Mouse (Mus musculus): Measurements from ENCODE around the gene Cdhr1. TPM values are rescaled to one million over a fixed set of nuclear protein-coding genes. Genes with fewer than 3 reads are reported as not detected.
"Not testable (repeated sequence)": the region's sequence is repeated elsewhere in the genome, so short reads cannot be mapped to it uniquely, and the experiment has no call there.

The Cdhr1 gene
- not detected in 2 replicates for polyA plus RNA-seq (2015; fragmentation: Nextera tagmentation; extraction: Ambion mirVana)

DNA sequence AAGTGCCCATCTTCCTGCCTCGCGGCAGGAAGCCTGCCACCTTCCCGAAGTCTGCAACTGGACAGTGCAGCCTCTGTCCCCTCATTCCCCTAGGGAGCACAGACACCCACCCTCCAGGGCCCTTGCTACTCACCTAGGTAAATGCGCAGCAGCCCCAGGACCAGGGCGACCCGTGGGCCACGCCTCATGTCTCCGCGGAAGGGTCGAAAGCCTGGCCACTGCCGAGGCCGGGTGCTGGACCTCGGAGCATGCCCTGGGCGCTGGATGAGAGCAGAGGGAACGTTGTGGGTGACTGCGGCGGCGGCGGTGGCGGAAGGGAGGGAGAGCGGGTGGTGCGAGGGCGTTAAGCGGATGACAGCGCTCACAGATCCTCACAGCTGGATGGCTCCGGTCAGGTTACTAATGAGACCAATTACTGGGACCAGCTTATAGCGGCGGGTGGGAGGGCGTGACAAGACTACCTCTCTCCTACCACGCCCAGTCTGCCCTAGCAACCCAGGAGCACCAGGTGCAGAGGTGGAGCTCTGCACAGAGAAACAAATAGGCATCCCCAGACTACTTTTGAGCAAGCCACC is at the start of gene Cdhr1:
Cdhr1 (minus strand) TSS at position 392 of the 575 bp plus-strand sequence.
- H3K27me3 ChIP-seq: peaks cover 35% of the 10 kb centered on the region
- peak within 1 kb of the TSS; percentile 13; the same call in 1 of the 2 replicates for H3K4me2 ChIP-seq
- no peak within 1 kb of the TSS for H3K9ac ChIP-seq
- H3K9me3 ChIP-seq (replicated peaks): no peaks in the 10 kb centered on the region
- no peak within 1 kb of the TSS for H3K4me3 ChIP-seq (replicated peaks)
- WGBS (ENCODE audit: insufficient replicate concordance): 2% methylated on average over 30 of the region's 30 CpGs
- ATAC-seq (ENCODE audit: insufficient read depth): no peak
- H3K27ac ChIP-seq (replicated peaks): no peak within 1 kb of the TSS
- no peaks in the 10 kb centered on the region for H3K36me3 ChIP-seq (replicated peaks)
- H3K4me1 ChIP-seq (replicated peaks): no peaks in the 10 kb centered on the region

DNA sequence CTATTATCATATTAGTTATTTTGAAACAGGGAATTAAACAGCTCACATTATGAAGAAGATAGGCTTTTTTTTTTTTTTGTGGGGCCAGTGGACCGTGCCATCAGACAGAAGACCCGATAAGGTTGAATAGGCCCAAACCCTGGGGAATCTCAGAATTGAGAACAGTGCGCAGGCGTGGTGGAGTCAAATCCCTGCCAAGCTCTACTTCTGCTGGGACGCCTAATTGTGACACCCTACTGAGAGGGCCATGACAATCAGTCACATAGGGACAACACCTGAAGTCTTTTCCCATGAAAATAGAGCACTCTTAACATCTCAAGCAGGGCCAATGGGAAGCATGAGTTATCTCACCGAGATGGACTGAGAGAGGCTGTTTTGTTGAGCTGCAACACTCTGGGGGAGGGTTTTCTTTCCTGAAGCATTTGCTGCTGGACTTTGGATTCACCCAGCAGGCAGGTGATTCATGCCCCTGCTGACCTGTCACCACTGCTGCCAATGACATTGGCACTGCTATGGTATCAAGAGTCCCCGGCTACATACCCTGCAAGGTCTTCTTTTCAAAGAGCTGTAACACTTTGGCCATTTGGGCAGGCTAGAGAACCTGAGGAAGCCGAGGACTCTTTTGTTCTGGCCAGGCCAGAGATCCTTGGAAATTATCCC is 41.0 kb upstream of the Cdhr1 start:
- WGBS (ENCODE audit: insufficient replicate concordance): 70% methylated on average over 8 of the region's 8 CpGs
- H3K27ac ChIP-seq (replicated peaks): no peak overlapping the region

DNA sequence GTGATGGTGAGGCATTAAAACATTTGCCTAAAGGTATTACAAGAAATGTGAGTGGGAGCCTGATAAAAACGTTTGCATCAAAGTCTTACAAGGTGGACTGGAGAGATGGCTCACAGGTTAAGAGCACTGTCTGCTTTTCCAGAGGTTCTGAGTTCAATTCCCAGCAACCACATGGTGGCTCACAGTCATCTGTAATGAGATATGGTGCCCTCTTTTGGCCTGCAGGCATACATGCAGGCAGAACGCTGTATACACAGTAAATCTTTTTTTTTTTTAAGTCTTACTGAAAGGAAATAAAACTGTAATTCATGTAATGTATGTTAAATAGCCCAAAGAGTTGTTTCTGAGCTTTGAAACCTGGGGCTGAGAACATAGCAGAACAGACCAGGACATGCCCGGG is 39.4 kb upstream of the Cdhr1 start:
- not testable (repeated sequence) for H3K4me3 ChIP-seq (replicated peaks); H3K4me2 ChIP-seq; H3K27ac ChIP-seq (replicated peaks); ATAC-seq (ENCODE audit: insufficient read depth); H3K9ac ChIP-seq; H3K27me3 ChIP-seq; H3K9me3 ChIP-seq (replicated peaks)
- 71% methylated on average over 3 of the region's 3 CpGs for whole genome bisulfite sequencing (ENCODE audit: insufficient replicate concordance)
- peaks cover 10% of the 10 kb centered on the region for H3K4me1 ChIP-seq (replicated peaks)
- peaks cover 10% of the 10 kb centered on the region for H3K36me3 ChIP-seq (replicated peaks)

More for the DNA sequence above, 41.0 kb upstream of the Cdhr1 start:
- H3K4me3 ChIP-seq (replicated peaks): no peak overlapping the region
- no peaks in the 10 kb centered on the region for H3K27me3 ChIP-seq
- no peak overlapping the region for H3K9ac ChIP-seq
- no peaks in the 10 kb centered on the region for H3K9me3 ChIP-seq (replicated peaks)
- no peaks in the 10 kb centered on the region for H3K36me3 ChIP-seq (replicated peaks)
- ATAC-seq (ENCODE audit: insufficient read depth): no peak
- no peak overlapping the region for H3K4me2 ChIP-seq
- H3K4me1 ChIP-seq (replicated peaks): 0 out of 2 replicates have a peak, but pooled peaks cover 3% of the 10 kb centered on the region

DNA sequence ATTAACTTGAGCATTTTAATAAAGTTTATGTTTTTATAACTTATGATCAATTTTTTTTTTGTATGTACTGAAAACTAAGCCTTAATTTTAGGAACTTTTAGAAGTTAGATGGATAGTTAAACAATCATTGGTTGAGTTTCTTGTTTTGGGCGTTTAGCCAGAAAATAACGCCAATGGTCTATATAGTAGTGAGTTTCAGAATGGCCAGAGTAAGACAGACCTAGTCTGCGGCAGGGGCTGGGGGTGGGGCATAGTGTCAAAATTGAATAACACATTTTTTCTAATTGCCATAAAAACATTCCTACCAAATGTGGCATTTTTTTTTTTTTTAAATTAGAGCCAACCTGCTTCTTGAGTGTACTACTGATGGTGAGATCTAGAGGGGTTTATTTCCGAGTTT is 38.0 kb upstream of the Cdhr1 start:
- H3K4me3 ChIP-seq (replicated peaks): no peak overlapping the region
- peaks cover 10% of the 10 kb centered on the region for H3K4me1 ChIP-seq (replicated peaks)
- H3K9me3 ChIP-seq (replicated peaks): no peaks in the 10 kb centered on the region
- 62% methylated on average over 4 of the region's 4 CpGs for WGBS (ENCODE audit: insufficient replicate concordance)
- ATAC-seq (ENCODE audit: insufficient read depth): no peak
- H3K9ac ChIP-seq: no peak overlapping the region
- H3K27ac ChIP-seq (replicated peaks): no peak overlapping the region
- H3K4me2 ChIP-seq: peak overlapping the region; percentile 75
- no peaks in the 10 kb centered on the region for H3K27me3 ChIP-seq
- peaks cover 24% of the 10 kb centered on the region for H3K36me3 ChIP-seq (replicated peaks)

DNA sequence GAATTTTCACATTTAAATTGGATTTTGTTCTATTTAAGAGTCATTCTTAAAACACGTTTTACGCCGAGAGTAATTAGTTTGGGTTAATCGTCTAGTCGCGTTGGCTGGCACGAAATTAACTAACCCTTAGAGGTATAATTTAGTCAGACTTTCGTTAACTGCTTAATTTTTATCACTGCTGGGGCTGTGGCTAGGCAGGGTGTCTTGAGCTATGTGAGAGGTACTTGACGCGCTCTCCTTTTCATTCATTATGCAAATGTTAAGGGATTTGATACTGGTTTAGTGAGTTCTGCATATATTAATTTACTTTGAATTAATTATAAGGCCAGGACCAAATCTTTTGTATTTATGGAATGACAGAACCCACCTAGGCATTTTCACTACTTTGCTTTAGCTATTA is 37.5 kb upstream of the Cdhr1 start:
- peaks cover 28% of the 10 kb centered on the region for H3K36me3 ChIP-seq (replicated peaks)
- peak overlapping the region; percentile 75 for H3K4me2 ChIP-seq
- peak overlapping the region; percentile 93 for H3K27ac ChIP-seq (replicated peaks)
- H3K4me3 ChIP-seq (replicated peaks): peak overlapping the region; percentile 85
- H3K4me1 ChIP-seq (replicated peaks): peaks cover 10% of the 10 kb centered on the region
- WGBS (ENCODE audit: insufficient replicate concordance): 2% methylated on average over 10 of the region's 10 CpGs
- ATAC-seq (ENCODE audit: insufficient read depth): peak; percentile 27
- H3K9me3 ChIP-seq (replicated peaks): no peaks in the 10 kb centered on the region
- H3K9ac ChIP-seq: peak overlapping the region; percentile 82
- no peaks in the 10 kb centered on the region for H3K27me3 ChIP-seq

DNA sequence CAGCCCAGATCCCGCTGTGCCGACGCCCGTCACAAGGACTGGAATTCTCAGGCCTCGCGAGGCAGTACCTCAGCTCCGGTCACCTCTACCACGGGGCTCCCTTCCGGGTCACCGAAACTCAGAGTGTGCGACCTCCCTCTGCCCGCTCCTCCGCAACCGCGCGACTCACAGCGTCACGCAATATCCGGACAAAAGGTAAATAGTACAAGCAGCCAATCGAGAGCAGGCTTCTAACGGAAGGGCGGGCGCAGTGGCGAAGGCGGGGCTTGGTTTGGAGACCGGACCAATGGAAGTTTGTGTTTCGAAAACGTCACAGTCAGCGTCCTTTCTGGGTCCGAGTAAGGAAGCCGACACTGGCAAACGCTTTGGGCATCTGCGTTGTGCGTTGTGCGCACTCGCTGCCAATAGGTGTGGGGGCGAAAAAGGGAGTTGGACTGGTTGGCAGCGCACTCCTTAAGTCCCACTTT is 37.0 kb upstream of the Cdhr1 start, which contains the start of gene Ghitm:
Ghitm (minus strand) TSS at position 146 of the 467 bp plus-strand sequence.
- H3K4me3 ChIP-seq (replicated peaks): peak within 1 kb of the TSS; percentile 85
- H3K4me2 ChIP-seq: peak within 1 kb of the TSS; percentile 75
- WGBS (ENCODE audit: insufficient replicate concordance): under 1% methylated on average over 38 of the region's 38 CpGs
- H3K36me3 ChIP-seq (replicated peaks): peaks cover 33% of the 10 kb centered on the region
- no peaks in the 10 kb centered on the region for H3K9me3 ChIP-seq (replicated peaks)
- H3K27ac ChIP-seq (replicated peaks): peak within 1 kb of the TSS; percentile 93
- H3K4me1 ChIP-seq (replicated peaks): peaks cover 10% of the 10 kb centered on the region
- H3K9ac ChIP-seq: peak within 1 kb of the TSS; percentile 82
- peak; percentile 97 for ATAC-seq (ENCODE audit: insufficient read depth)
- H3K27me3 ChIP-seq: no peaks in the 10 kb centered on the region

DNA sequence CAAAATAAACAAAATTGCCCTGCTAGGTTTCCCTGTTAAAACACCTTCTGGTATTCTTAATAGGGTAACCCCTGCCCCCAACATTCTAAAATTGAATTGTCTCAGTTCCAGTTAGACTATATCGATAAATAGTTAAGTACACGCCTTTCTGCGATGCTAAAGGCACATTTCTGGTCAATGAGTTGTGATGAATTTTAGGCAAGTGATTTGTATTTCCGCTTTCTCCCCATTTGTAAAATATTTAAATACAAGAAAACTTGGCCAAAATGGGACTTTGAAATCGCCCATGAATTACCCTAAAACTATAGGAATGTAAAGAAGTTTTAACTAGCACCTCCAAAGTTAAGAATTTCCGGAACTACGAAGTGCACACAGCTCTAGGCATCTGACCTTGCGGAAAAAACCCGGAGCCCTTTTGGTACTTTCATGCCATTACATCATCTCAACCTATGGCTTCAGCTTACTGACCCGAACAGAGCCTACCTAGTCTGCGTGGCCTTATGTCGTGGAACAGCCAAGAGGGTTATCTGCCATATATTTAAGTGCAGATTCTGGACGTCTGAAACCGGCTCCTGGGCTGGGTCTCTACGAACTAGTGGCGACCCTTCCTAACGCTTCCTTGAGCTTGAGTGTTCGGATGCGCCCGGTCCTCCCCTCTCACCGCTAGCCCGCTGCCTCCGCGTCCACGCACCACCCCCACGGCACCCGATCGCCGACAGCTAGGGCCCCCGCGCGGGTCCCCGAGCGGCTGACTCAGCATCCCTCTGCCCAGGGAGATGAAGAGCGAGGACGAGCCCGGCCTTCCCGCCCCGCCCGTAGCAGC is 36.4 kb upstream of the Cdhr1 start:
- Histone ChIP-seq H3K9ac (peak overlapping the region; percentile 82), H3K36me3 (replicated peaks) (peaks cover 39% of the 10 kb centered on the region), H3K27ac (replicated peaks) (peak overlapping the region; percentile 93), H3K4me2 (peak overlapping the region; percentile 61), H3K9me3 (replicated peaks) (no peaks in the 10 kb centered on the region), H3K4me3 (replicated peaks) (peak overlapping the region; percentile 85), H3K27me3 (no peaks in the 10 kb centered on the region), H3K4me1 (replicated peaks) (peaks cover 10% of the 10 kb centered on the region)
- WGBS (ENCODE audit: insufficient replicate concordance): under 1% methylated on average over 40 of the region's 40 CpGs
- peak; percentile 85 for ATAC-seq (ENCODE audit: insufficient read depth)

DNA sequence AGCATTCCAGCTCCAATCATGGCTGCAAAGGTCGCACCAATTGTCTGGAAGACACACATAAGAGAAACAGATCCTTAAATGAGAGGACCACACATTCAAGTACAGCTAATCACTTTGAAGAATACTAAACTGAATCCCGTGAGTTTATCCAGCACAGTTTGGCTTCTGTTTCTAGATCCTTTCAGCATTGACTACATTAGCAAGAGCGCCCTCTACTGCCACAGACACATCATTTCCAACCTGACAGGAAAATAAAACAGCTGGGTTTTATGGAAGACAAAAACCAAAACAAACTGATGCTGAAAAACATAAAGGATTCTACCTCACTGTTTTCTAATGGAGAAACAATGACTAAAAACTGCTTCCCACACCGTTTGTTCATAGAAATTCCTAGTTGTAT is 29.5 kb upstream of the Cdhr1 start:
- H3K4me1 ChIP-seq (replicated peaks): no peaks in the 10 kb centered on the region
- H3K9me3 ChIP-seq (replicated peaks): no peaks in the 10 kb centered on the region
- no peak overlapping the region for H3K4me3 ChIP-seq (replicated peaks)
- H3K36me3 ChIP-seq (replicated peaks): peaks cover 94% of the 10 kb centered on the region
- no peak overlapping the region for H3K4me2 ChIP-seq
- H3K9ac ChIP-seq: no peak overlapping the region
- WGBS (ENCODE audit: insufficient replicate concordance): 46% methylated on average over 4 of the region's 4 CpGs
- H3K27me3 ChIP-seq: no peaks in the 10 kb centered on the region
- ATAC-seq (ENCODE audit: insufficient read depth): no peak
- H3K27ac ChIP-seq (replicated peaks): no peak overlapping the region

DNA sequence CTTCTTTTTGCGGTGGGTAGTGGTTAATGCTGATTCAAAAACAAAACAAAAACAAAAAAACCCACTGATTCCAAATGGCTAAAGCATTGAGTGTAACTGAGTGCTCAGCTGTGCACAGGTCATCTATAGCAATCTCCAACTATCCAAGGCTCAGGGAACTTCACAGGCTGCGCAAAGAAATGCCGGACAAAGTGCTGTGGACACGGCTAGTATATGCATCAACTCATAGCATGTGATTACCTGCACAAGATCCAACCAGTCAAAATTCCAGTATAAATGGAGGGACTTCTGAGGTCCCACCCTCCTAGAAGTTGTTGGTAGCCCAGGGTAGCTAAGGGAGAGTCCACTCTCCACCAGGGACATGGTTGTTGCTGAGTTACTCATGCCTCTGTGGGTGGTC is 21.1 kb upstream of the Cdhr1 start:
- Histone ChIP-seq H3K4me1 (replicated peaks) (no peaks in the 10 kb centered on the region), H3K4me2 (no peak overlapping the region), H3K27me3 (no peaks in the 10 kb centered on the region), H3K9ac (no peak overlapping the region), H3K27ac (replicated peaks) (no peak overlapping the region), H3K4me3 (replicated peaks) (no peak overlapping the region), H3K9me3 (replicated peaks) (no peaks in the 10 kb centered on the region), H3K36me3 (replicated peaks) (peaks cover 48% of the 10 kb centered on the region)
- ATAC-seq (ENCODE audit: insufficient read depth): no peak
- 92% methylated on average over 4 of the region's 4 CpGs for WGBS (ENCODE audit: insufficient replicate concordance)

DNA sequence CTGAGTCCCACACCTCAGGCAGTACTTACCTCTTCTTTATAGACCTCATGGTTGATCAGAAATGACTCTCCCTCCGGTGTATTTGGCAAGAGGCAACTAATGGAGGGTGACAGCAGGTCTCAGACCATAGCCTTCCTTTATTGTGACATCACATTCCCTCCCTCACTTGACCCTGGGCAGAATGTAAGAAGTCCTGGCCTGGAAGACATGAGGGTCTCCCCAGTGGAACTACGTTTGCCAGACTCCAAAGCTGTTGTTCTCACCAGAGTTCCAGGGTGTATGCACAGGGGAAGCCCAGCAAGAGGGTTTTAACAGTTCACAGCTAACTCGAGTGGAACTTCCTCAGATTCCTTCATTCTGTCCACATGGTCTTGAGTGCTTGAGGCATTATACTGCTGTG is 15.8 kb upstream of the Cdhr1 start, which contains the start of gene 2610528A11Rik:
2610528A11Rik (minus strand) TSS at position 101 of the 400 bp plus-strand sequence.
- 38% methylated on average over 3 of the region's 3 CpGs for WGBS (ENCODE audit: insufficient replicate concordance)
- no peak within 1 kb of the TSS for H3K27ac ChIP-seq (replicated peaks)
- no peak for ATAC-seq (ENCODE audit: insufficient read depth)

DNA sequence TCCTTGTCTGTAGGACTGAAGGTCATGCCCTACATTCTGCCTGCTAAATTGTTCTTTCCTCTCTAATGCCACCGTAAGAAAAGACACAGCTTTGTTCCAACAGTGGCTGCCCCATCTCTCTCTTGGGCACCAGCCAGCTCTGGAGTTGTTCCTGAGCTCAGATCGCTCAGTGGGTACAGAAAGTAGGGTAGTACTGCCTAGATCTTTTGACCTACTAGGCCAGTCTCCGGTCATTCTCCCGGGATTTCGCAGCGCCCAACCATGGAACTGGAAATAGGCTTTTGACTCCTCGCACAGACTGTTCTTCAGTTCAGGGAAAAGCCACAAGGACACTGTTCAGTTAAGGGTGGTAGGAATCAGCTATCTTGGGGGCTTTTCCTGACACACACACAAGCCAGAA is 14.8 kb upstream of the Cdhr1 start:
- no peak overlapping the region for H3K4me3 ChIP-seq (replicated peaks)
- no peaks in the 10 kb centered on the region for H3K27me3 ChIP-seq
- no peaks in the 10 kb centered on the region for H3K4me1 ChIP-seq (replicated peaks)
- WGBS (ENCODE audit: insufficient replicate concordance): 71% methylated on average over 7 of the region's 7 CpGs
- no peak overlapping the region for H3K4me2 ChIP-seq
- no peak overlapping the region for H3K9ac ChIP-seq
- no peak overlapping the region for H3K27ac ChIP-seq (replicated peaks)
- no peaks in the 10 kb centered on the region for H3K36me3 ChIP-seq (replicated peaks)
- H3K9me3 ChIP-seq (replicated peaks): no peaks in the 10 kb centered on the region
- no peak for ATAC-seq (ENCODE audit: insufficient read depth)

More for the DNA sequence above, 15.8 kb upstream of the Cdhr1 start, which contains the start of gene 2610528A11Rik:
- H3K4me3 ChIP-seq (replicated peaks): no peak within 1 kb of the TSS
- H3K9me3 ChIP-seq (replicated peaks): no peaks in the 10 kb centered on the region
- H3K4me2 ChIP-seq: no peak within 1 kb of the TSS
- no peaks in the 10 kb centered on the region; the same call in 1 of the 2 replicates for H3K36me3 ChIP-seq (replicated peaks)
- H3K9ac ChIP-seq: no peak within 1 kb of the TSS
- H3K27me3 ChIP-seq: no peaks in the 10 kb centered on the region
- no peaks in the 10 kb centered on the region for H3K4me1 ChIP-seq (replicated peaks)

All from liver, embryonic 15.5 days (tissue).